Mouse (Mus musculus) telencephalon, adult 2 months (tissue): Measurements from ENCODE around the gene Rpp30.

ENCODE experiments used
- DNase-seq: peaks from one replicate; pipeline ENCODE4 v3.0.0-alpha.2; 2011; ENCODE audit warnings: low read depth, low spot score

The Rpp30 gene

GRCm38 (mm10) chr19:36083262-36084225, at the start of gene Rpp30:
TSS of gene Rpp30 (plus strand) at chr19:36083716.
- peak; percentile 89 for DNase-seq

DNA sequence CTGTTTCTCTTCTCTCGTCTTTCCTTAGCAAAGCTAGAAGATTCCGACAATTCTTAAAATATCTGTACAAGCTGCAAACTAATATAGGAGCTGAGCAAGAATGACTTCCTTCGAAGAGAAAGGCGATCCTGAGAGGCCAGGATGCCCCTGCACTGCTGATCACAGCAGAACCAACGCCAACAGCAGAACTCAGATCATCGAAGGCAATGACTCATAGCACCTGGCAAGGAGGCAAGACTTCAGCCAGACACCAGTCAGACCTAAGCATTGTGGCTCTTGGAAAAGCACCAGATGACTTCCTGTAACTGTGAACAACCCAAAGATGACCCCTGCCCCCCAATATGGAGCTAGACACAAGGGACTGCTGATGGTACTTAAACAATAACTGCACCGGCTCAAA, 37.5 kb upstream of the Rpp30 start:
- no peak for DNase-seq

- no peak for DNase-seq
Measured at GRCm38 (mm10) chr19:36056502-36057221, 26.9 kb upstream of the Rpp30 start.

DNA sequence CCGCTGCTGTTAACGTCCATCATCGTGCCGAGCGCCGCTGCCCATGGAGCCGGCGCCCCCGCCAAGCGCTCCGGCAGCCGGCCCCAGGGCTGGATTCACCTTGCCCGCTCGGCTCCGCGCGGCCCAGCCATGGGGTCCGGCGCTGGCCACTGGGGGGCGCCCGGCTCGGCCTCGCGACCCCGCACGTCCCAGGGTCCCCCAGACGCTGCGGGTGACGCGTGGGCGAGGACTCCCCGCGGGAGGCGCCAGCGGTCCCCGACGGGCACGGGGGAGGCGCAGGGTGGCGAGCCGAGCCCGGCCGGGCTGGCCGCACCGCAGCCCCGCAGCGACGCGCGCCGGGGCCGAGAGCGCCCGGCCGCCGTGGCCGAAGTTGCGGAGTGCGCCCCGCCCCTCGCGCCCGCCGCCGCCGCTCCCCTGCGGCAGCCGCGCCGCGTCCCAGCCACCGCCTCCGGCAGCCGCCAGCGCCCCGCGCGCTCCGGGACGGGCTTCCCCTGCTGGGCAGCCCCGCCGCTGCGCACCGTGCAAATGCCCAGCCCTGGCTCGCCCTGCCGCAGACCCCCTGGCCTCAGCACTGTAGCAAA, 26.2 kb upstream of the Rpp30 start, which contains the start of gene Htr7:
Gene Htr7 (minus strand): TSS at position 277 of the 581 bp plus-strand sequence.
- DNase-seq: no peak

GRCm38 (mm10) chr19:36062801-36063529, 20.6 kb upstream of the Rpp30 start:
- DNase-seq: no peak

DNA sequence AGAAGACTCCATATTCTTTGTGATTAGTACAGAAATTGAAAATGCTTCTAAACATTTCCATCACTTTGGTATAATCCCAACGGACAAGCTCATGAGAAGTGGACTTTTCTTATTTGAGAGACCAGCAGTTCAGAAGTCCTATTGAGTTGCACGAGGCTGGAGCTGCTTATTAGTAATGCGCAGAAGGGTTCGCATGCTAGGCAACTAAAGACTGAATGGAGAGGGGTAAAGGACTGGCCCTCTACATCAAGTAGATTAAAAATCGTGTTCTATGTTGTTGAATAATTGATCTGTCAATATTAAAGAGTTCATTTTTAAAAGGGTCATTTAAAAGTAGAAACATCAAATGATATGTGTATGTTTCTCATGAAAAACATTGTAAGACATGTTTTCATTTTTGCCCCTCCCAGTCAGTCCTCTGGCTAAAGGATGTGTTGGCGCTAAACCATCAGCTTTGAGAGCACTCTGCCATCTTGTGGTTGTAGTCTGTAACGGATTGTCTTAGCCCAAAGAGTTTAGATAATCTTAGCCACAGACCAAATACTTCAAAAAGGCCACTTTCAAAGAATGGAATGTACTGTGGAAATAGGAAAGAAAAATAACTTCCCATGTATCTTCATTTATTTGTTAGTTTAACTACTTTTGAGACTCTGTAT, 782 bp upstream of the Rpp30 start:
- peak; percentile 67 for DNase-seq

- no peak for DNase-seq
Measured at GRCm38 (mm10) chr19:36090781-36091180, 7.3 kb downstream of the Rpp30 start.

- DNase-seq: no peak
Measured at GRCm38 (mm10) chr19:36097194-36097593, 13.7 kb downstream of the Rpp30 start.

DNA sequence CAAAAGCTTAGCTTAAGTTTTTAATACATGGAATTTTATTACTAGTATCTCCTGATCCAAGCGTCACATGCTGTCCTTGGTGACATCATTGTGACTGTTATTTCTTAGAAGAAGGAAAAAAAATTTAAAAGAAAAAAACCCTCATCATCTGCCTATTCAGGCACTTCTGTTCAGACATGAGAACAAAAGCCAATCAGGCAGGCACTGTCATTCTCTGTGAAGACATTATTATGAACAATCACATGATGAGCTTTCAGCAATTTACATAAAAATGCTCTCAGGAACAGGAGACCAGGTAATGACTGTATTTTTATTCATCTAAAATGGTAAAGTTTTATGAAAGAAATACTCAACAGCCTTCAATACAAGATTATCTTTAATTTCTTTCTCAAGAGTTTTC, 14.7 kb downstream of the Rpp30 start:
- no peak for DNase-seq

GRCm38 (mm10) chr19:36098916-36099315, 15.4 kb downstream of the Rpp30 start:
- no peak for DNase-seq

DNA sequence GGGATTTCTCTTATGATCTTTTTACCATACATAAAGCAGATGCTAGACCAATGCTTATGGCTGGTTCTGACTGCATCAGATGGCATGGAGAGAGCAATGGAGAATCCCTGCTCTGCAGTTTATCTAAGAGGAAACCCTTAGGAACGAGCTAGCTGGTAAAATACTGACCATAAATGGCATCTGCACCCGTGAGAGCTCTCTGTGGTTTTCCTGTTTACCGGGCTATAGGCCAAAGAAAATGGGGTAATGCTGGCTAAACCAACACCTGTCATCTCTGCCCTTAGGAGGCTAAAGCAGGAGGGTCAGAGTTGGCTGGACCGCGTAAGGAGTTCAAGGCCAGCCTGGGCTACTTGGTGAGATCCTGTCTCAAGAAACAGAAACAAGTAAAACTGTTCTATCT, 20.4 kb downstream of the Rpp30 start:
- DNase-seq: no peak

DNA sequence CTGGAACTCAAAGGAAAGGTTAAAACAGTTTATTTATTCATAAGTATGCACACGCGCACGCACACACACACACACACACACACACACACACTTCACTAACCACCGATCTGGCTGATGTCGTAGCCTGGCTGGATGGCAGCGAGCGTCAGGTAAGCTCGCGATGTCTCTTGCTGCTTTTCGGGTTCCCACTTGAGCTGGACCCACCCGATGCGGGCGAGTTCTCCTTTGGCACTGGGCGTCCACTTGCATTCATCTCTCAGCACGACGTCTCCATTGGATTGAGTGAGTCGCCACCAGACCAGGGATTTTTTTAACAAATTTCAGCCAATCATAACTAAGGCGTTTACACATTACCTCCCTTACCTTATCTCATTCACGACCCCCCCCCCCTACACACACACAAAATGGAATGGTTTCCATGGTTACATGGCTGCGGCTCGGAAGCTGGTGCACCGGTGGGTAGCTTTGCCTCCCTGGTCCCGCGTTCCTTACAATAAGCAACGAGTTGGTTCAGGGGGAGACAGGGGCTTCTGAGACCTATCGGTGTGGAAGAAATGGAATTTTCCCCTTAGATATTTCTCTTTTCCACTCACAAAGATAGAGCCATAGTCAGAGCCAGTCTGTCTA, 25.9 kb downstream of the Rpp30 start:
- DNase-seq: no peak

DNA sequence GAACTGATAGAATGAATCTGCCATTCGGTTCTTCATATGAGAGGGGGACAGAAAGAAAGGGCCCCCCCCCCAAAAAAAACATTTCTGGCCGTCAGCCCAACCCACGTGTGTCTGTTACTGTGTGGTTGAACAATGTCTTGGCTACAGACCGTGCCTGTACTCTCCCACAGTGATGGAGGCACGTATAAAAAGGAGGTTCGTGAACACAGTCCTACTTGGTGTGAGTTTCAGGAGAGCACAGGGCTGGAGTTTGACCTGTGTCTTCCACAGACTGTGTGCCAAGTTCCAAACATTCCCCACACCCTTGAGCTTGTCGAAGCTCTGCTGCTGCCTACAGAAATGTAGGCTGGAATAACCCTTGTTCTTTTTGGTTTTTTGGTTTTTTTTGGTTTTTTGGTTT, 26.9 kb downstream of the Rpp30 start:
- DNase-seq: no peak

- no peak for DNase-seq
Measured at GRCm38 (mm10) chr19:36111054-36111895, 27.8 kb downstream of the Rpp30 start.

DNA sequence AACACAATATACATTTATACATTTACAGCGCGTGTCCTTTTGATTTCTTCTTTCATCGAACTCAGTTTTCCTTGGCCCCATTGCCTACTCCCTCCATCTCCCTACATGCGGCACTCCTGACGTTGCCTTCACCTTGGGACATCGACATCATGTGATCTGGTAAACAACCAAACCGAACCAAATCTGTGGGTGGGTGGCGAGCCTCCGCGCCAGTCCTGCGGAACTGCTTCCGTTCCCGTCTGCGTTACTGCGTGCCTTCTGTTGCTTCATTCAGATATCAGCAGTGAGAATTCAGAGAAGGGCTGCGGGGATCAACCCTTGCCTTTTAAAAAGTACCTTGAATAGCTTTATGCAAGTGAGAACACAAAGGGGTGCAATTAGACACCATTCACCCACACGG, 28.5 kb downstream of the Rpp30 start:
- no peak for DNase-seq

- DNase-seq: no peak
Measured at GRCm38 (mm10) chr19:36116185-36116584, 32.7 kb downstream of the Rpp30 start.

DNA sequence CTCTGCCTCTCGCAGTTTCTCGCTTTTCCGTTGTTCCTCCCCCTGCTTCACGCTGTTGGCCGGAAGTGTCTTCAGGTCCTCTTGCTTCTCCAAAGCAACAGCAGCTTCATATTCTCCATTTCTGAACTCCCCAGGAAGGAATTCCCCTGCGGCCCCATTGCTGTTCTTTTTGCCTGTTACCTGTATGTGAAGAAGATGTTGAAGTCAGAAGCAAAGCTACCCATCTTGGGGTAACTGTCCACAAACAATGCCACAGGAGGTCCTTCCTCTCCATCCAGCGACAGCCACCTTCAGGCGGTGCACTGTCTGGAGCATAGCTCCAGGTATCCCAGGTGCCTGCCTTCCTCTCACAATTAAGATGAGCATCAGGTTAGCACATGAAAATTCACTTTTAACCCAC, 35.7 kb downstream of the Rpp30 start:
- no peak for DNase-seq

DNA sequence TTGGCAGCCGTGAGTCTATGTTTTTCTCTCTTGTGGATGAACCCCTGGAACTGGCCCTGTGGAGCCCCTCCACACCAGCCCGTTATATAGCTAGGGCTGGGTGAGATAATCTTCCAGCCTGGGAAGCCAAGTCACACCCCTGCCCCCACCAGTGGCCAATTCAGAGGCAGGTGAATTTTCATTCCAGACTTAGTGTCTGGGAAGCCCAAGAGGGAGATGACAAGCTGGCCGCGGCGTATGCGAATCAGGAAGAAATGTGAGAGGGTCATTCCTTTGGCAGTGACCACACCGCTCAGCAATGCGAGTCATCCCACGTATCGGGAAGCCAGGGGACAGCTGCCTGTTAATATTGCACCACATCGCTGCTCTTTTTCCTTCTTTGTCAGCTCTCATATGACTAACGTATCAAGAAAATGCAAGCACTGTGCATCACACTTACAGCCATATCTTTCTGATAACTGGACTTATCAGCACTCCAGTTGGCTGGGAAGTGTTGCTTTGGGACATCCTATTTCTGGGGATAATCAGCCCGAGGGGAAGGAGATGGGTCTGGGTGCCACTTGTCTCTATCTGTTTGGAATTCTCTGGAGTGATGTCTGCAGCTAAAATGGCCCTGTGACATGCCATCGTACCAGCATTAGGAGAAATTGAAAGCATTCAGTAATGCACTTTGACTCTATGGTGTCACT, 36.4 kb downstream of the Rpp30 start, which contains the start of gene Ankrd1:
Gene Ankrd1 (minus strand): TSS at position 317 of the 689 bp plus-strand sequence.
- DNase-seq: no peak

DNA sequence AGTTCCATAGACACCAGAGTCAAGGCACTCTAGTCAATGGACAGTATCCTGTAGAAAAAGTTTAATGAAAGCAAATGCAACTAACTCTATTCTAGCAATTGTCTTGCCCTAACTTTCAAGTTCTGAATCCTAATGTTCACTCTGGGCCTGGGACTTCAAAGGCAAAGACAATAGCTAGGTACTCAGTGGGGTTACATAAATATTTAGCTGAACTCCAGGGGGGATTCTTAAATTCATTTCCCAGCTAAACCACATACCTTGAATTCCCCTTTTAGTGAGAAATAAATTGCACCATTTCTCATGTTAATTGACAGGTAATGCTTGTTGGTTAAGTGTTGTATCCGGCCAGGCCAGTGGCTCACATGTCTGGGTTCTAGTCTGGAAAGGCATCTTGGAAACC, 40.7 kb downstream of the Rpp30 start:
- no peak for DNase-seq
